Mouse (Mus musculus): ENCODE measurements around the gene Myo1d. TPM values are rescaled to one million over a fixed set of nuclear protein-coding genes. Genes with fewer than 3 reads are reported as not detected.

Gene Myo1d
- polyA plus RNA-seq, 1 experiment from 2014 or later = 1.9 TPM

- ATAC-seq (replicated peaks) = no peak
- H3K4me1 ChIP-seq = peaks cover 64% of the 10 kb centered on the region
- 48% methylated on average over 31 of the region's 31 CpGs for WGBS
These were observed 299.6 kb downstream of the Myo1d start for GRCm38 (mm10) chr11:80479906-80480866.

GRCm38 (mm10) chr11:80479425-80479824, 300.4 kb downstream of the Myo1d start:
- Histone ChIP-seq H3K9ac (replicated peaks) (peak overlapping the region; percentile 80), H3K4me1 (peaks cover 58% of the 10 kb centered on the region), H3K4me2 (replicated peaks) (peak overlapping the region; percentile 92), H3K4me3 (peak overlapping the region; percentile 59), H3K9me3 (no peaks in the 10 kb centered on the region), H3K27me3 (no peaks in the 10 kb centered on the region), H3K36me3 (0 out of 2 replicates have a peak, but pooled peaks cover 4% of the 10 kb centered on the region), H3K27ac (replicated peaks) (peak overlapping the region; percentile 97)
- WGBS = 24% methylated on average over 5 of the region's 5 CpGs
- no peak for ATAC-seq (replicated peaks)

More at GRCm38 (mm10) chr11:80479906-80480866, 299.6 kb downstream of the Myo1d start:
- H3K36me3 ChIP-seq = 0 out of 2 replicates have a peak, but pooled peaks cover 4% of the 10 kb centered on the region
- H3K4me3 ChIP-seq = peak overlapping the region; percentile 59
- H3K27me3 ChIP-seq = no peaks in the 10 kb centered on the region
- H3K4me2 ChIP-seq (replicated peaks) = peak overlapping the region; percentile 92
- H3K9me3 ChIP-seq = no peaks in the 10 kb centered on the region
- H3K9ac ChIP-seq (replicated peaks) = peak overlapping the region; percentile 80
- peak overlapping the region; percentile 97 for H3K27ac ChIP-seq (replicated peaks)

- no peaks in the 10 kb centered on the region for H3K9me3 ChIP-seq
- peak overlapping the region; percentile 92 for H3K4me2 ChIP-seq (replicated peaks)
- H3K27ac ChIP-seq (replicated peaks) = peak overlapping the region; percentile 97
- WGBS = 14% methylated on average over 14 of the region's 14 CpGs
- H3K4me3 ChIP-seq = peak overlapping the region; percentile 59
- peak overlapping the region; percentile 80 for H3K9ac ChIP-seq (replicated peaks)
- H3K36me3 ChIP-seq = 0 out of 2 replicates have a peak, but pooled peaks cover 4% of the 10 kb centered on the region
- H3K27me3 ChIP-seq = no peaks in the 10 kb centered on the region
- no peak for ATAC-seq (replicated peaks)
- H3K4me1 ChIP-seq = peaks cover 56% of the 10 kb centered on the region
These were observed 301.0 kb downstream of the Myo1d start for GRCm38 (mm10) chr11:80478694-80479412.

- H3K27me3 ChIP-seq = no peaks in the 10 kb centered on the region
- no peaks in the 10 kb centered on the region for H3K9me3 ChIP-seq
- ATAC-seq (replicated peaks) = peak; percentile 36
- H3K27ac ChIP-seq (replicated peaks) = peak overlapping the region; percentile 97
- H3K4me3 ChIP-seq = peak overlapping the region; percentile 59
- peaks cover 44% of the 10 kb centered on the region for H3K4me1 ChIP-seq
- H3K9ac ChIP-seq (replicated peaks) = peak overlapping the region; percentile 80
- H3K36me3 ChIP-seq = 0 out of 2 replicates have a peak, but pooled peaks cover 11% of the 10 kb centered on the region
- WGBS = 8% methylated on average over 54 of the region's 55 CpGs
- H3K4me2 ChIP-seq (replicated peaks) = peak overlapping the region; percentile 92
These were observed 302.3 kb downstream of the Myo1d start for GRCm38 (mm10) chr11:80477341-80478199.

- Histone ChIP-seq H3K36me3 (peaks cover 15% of the 10 kb centered on the region), H3K9ac (replicated peaks) (peak within 1 kb of the TSS; percentile 80), H3K4me3 (peak within 1 kb of the TSS; percentile 59), H3K27ac (replicated peaks) (peak within 1 kb of the TSS; percentile 97), H3K27me3 (no peaks in the 10 kb centered on the region), H3K4me1 (peaks cover 36% of the 10 kb centered on the region), H3K4me2 (replicated peaks) (peak within 1 kb of the TSS; percentile 92), H3K9me3 (no peaks in the 10 kb centered on the region)
- ATAC-seq (replicated peaks) = peak; percentile 89
- 1% methylated on average over 88 of the region's 116 CpGs for WGBS
These were observed 303.3 kb downstream of the Myo1d start, which contains the start of gene Cdk5r1 for GRCm38 (mm10) chr11:80476222-80477189. Gene Cdk5r1 (plus strand): TSS chr11:80477023.

- Histone ChIP-seq H3K4me2 (replicated peaks) (no peak overlapping the region; the same call in 1 of the 2 replicates), H3K27me3 (no peaks in the 10 kb centered on the region), H3K36me3 (peaks cover 17% of the 10 kb centered on the region), H3K27ac (replicated peaks) (peak overlapping the region; percentile 97), H3K4me1 (peaks cover 29% of the 10 kb centered on the region), H3K9me3 (no peaks in the 10 kb centered on the region), H3K4me3 (no peak overlapping the region), H3K9ac (replicated peaks) (no peak overlapping the region)
- WGBS = 83% methylated on average over 9 of the region's 9 CpGs
- no peak for ATAC-seq (replicated peaks)
These were observed 304.3 kb downstream of the Myo1d start for GRCm38 (mm10) chr11:80475544-80475943.

- ATAC-seq (replicated peaks) = no peak
- Histone ChIP-seq H3K4me1 (peaks cover 23% of the 10 kb centered on the region), H3K27ac (replicated peaks) (peak overlapping the region; percentile 97; the same call in 1 of the 2 replicates), H3K27me3 (no peaks in the 10 kb centered on the region), H3K9me3 (no peaks in the 10 kb centered on the region), H3K4me2 (replicated peaks) (no peak overlapping the region), H3K9ac (replicated peaks) (no peak overlapping the region), H3K4me3 (no peak overlapping the region), H3K36me3 (peaks cover 21% of the 10 kb centered on the region)
- 96% methylated on average over 11 of the region's 11 CpGs for WGBS
These were observed 305.0 kb downstream of the Myo1d start for GRCm38 (mm10) chr11:80474846-80475245.

GRCm38 (mm10) chr11:80474175-80474691, 305.6 kb downstream of the Myo1d start:
- no peak for ATAC-seq (replicated peaks)
- peaks cover 24% of the 10 kb centered on the region for H3K36me3 ChIP-seq
- no peak overlapping the region for H3K4me3 ChIP-seq
- no peak overlapping the region for H3K9ac ChIP-seq (replicated peaks)
- no peak overlapping the region for H3K4me2 ChIP-seq (replicated peaks)
- H3K27me3 ChIP-seq = no peaks in the 10 kb centered on the region
- no peaks in the 10 kb centered on the region for H3K9me3 ChIP-seq
- H3K27ac ChIP-seq (replicated peaks) = peak overlapping the region; percentile 97
- WGBS = 40% methylated on average over 2 of the region's 2 CpGs
- H3K4me1 ChIP-seq = peaks cover 20% of the 10 kb centered on the region

GRCm38 (mm10) chr11:80471836-80472605, 307.8 kb downstream of the Myo1d start:
- 74% methylated on average over 16 of the region's 16 CpGs for WGBS
- Histone ChIP-seq H3K27me3 (no peaks in the 10 kb centered on the region), H3K9me3 (no peaks in the 10 kb centered on the region), H3K27ac (replicated peaks) (peak overlapping the region; percentile 85), H3K9ac (replicated peaks) (no peak overlapping the region), H3K4me2 (replicated peaks) (no peak overlapping the region), H3K4me3 (no peak overlapping the region), H3K4me1 (peaks cover 20% of the 10 kb centered on the region), H3K36me3 (peaks cover 42% of the 10 kb centered on the region)
- ATAC-seq (replicated peaks) = no peak
